Mouse (Mus musculus) lung, embryonic 14.5 days (tissue): ENCODE measurements around the gene Rnf43. TPM values are rescaled to one million over a fixed set of nuclear protein-coding genes. Genes with fewer than 3 reads are reported as not detected.

Experiments used
- ATAC-seq: fragments of 200-750 bp; cut with Nextera tagmentation; 2 replicates; pipeline ENCODE4 v1.8.0; 2017; ENCODE audit warnings: mild to moderate bottlenecking, moderate TSS enrichment, moderate library complexity; ENCODE audit not compliant: insufficient read depth
- DNase-seq: peaks from one replicate; pipeline ENCODE4 v3.0.0-alpha.2; 2015
- H3K27ac ChIP-seq: fragments of 300-500 bp; sonication (generic); 2 replicates; pipeline ENCODE4 v1.5.1; 2014; ENCODE audit warnings: low read depth, mild to moderate bottlenecking, moderate library complexity
- H3K27me3 ChIP-seq: fragments of 300-500 bp; sonication (generic); 2 replicates; pipeline ENCODE4 v1.6.1; 2014; ENCODE audit warnings: low read length, control low read depth; ENCODE audit not compliant: insufficient read depth
- H3K36me3 ChIP-seq: fragments of 300-500 bp; sonication (generic); 2 replicates; pipeline ENCODE4 v1.6.1; 2014; ENCODE audit warnings: control low read depth; ENCODE audit not compliant: insufficient read depth
- H3K4me1 ChIP-seq: fragments of 300-500 bp; sonication (generic); 2 replicates; pipeline ENCODE4 v1.6.1; 2014; ENCODE audit warnings: antibody characterized with exemption, control low read depth; ENCODE audit not compliant: insufficient read depth
- H3K4me2 ChIP-seq: fragments of 300-500 bp; sonication (generic); 2 replicates; pipeline ENCODE4 v1.6.1; 2014; ENCODE audit warnings: mild to moderate bottlenecking
- H3K4me3 ChIP-seq: fragments of 300-500 bp; sonication (generic); 2 replicates; pipeline ENCODE4 v1.5.1; 2014; ENCODE audit warnings: low read depth, low read length
- H3K9ac ChIP-seq: fragments of 300-500 bp; sonication (generic); 2 replicates; pipeline ENCODE4 v1.6.1; 2014
- H3K9me3 ChIP-seq: fragments of 300-500 bp; sonication (generic); 2 replicates; pipeline ENCODE4 v1.6.1; 2016; ENCODE audit warnings: low read depth, low read length, control low read depth
- CTCF ChIP-seq: IDR thresholded peaks from 2 replicates; pipeline ENCODE4 v1.5.1; 2016; ENCODE audit warnings: antibody characterized with exemption, low read depth
- WGBS: fragments of 180-500 bp; shearing (Covaris S2); extraction: QIAGEN DNeasy Blood & Tissue Kit; methylation state at CpG from one replicate; pipeline ENCODE4 v1.1.7; 2014; 5-methylcytosine and 5-hydroxymethylcytosine counted together
- polyA plus RNA-seq: library from polyadenylated mRNA; unstranded; fragments of >200 nt; fragmentation: Nextera tagmentation; extraction: Ambion mirVana; gene quantifications from 2 replicates; pipeline ENCODE4 v1.2.1, GENCODE M21; 2014

The Rnf43 gene
- polyA plus RNA-seq, 1 experiment from 2014 or later, result 21.5 TPM

DNA sequence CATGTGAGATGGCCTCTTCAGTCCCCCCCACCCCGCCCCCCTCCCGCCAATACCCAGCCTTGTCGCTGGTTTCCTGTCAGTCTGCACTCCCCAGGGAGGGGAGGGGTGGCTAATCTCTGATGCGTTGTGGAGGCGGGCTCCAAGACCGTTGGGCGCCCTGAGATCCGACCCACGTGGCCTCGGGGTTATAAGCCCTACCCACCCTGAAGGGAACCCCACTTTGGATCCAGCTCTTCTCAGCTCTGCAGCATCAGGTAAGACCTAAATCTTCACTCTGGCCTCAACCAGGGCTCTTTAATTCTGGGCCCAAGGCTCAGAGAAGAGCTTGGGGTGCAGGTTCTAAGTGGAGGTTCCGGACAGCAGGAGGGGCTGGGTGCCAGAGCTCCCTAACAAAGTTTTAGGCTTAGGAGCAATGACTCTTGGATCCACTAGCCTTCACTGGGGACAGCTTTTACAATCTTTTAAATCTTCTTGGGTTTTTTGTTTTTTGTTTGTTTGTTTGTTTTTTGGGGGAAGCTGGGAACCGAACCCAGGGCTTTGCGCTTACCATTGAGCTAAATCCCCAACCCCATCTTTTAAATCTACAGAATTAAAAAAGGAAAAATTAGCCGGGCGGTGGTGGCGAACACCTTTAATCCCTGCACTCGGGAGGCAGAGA is 93.0 kb downstream of the Rnf43 start:
- peak; percentile 27 for DNase-seq
- Histone ChIP-seq H3K9ac (peak overlapping the region; percentile 9; the same call in 1 of the 2 replicates), H3K27ac (no peak overlapping the region), H3K4me1 (no peaks in the 10 kb centered on the region), H3K27me3 (peaks cover 12% of the 10 kb centered on the region), H3K36me3 (no peaks in the 10 kb centered on the region), H3K4me3 (peak overlapping the region; percentile 19; the same call in 1 of the 2 replicates), H3K9me3 (no peaks in the 10 kb centered on the region), H3K4me2 (no peak overlapping the region; the same call in 1 of the 2 replicates)
- whole genome bisulfite sequencing, result 65% methylated on average over 17 of the region's 17 CpGs
- peak; percentile 64 for ATAC-seq
- TF ChIP-seq CTCF, result no peak

DNA sequence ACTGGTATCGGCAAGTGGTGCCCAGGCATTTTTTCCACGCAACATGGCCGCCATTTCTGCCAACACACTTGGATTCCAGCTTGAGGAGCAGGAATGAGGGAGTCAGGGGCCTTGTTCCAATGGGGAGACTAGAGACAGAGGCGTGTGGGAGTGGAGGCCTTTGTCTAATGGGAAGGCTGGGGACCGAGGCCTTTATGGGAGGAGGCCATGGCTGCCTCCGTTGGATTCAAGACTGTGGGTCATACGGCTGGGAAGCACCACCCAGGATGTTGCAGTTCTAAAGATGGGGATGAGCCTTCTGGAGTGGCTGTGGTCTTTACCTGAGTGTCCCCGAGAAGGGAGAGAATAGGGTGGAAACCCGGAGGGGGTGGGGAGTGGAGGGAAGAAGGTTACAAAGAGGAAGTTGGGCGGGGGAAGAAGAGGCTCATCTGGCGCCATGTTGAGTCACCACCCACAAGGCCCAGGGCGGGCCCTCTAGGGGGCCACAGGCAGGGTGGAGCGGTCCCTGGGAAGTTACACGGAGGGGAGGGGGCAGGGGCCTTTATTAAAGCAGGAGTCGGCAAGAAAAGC is 93.8 kb downstream of the Rnf43 start:
- 85% methylated on average over 15 of the region's 15 CpGs for whole genome bisulfite sequencing
- Histone ChIP-seq H3K4me2 (no peak overlapping the region), H3K27ac (peak overlapping the region; percentile 40; the same call in 1 of the 2 replicates), H3K27me3 (peaks cover 20% of the 10 kb centered on the region), H3K9me3 (no peaks in the 10 kb centered on the region), H3K4me1 (no peaks in the 10 kb centered on the region), H3K36me3 (no peaks in the 10 kb centered on the region), H3K9ac (no peak overlapping the region), H3K4me3 (peak overlapping the region; percentile 19; the same call in 1 of the 2 replicates)
- ATAC-seq, result no peak
- no peak for DNase-seq
- no peak for TF ChIP-seq CTCF

DNA sequence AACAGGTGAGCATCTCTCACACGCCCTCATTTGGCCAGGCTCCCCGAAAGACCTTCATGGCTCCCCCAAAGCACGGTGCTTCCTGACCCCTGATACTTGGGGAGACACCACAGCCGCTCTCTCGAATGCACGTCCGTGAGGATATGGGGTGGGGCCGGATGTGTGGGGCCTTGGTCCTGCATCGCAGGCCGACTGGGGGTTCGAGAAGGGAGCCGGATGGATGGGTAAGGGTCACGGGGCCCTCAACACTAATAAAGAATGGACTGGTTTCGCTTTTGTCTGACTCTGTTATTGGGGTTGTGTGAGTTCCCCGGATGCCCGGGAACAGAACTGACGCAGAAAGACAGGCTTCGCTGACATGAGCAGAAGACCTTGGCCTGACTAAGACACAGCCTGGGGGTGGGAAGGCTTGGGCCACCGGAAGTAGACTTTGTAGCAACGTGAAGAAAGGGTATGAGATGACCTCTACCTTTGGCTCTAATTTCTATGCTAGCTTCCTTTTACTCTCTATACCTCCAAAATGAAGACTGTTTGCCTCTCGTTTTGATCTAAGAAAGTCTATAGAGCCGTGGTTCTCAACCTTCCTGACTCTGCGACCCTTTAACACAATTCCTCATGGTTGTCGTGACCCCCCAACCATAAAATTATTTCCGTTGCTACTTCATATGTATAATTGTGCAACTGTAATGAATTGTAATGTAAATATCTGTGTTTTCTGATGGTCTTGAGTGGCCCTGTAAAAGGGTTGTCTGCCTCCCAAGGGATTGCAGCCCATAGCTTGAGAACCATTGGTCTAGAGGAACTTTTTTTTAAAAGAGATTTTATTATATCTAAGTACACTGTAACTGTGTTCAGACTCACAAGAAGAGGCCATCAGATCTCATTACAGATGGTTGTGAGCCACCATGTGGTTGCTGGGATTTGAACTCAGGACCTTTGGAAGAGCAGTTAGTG is 94.8 kb downstream of the Rnf43 start:
- Histone ChIP-seq H3K4me2 (peak overlapping the region; percentile 4; the same call in 1 of the 2 replicates), H3K36me3 (no peaks in the 10 kb centered on the region), H3K4me3 (peak overlapping the region; percentile 19; the same call in 1 of the 2 replicates), H3K27me3 (peaks cover 30% of the 10 kb centered on the region), H3K9me3 (no peaks in the 10 kb centered on the region), H3K4me1 (no peaks in the 10 kb centered on the region), H3K9ac (no peak overlapping the region), H3K27ac (no peak overlapping the region; the same call in 1 of the 2 replicates)
- ATAC-seq, result no peak
- TF ChIP-seq CTCF, result no peak
- 83% methylated on average over 25 of the region's 25 CpGs for whole genome bisulfite sequencing
- DNase-seq, result no peak

DNA sequence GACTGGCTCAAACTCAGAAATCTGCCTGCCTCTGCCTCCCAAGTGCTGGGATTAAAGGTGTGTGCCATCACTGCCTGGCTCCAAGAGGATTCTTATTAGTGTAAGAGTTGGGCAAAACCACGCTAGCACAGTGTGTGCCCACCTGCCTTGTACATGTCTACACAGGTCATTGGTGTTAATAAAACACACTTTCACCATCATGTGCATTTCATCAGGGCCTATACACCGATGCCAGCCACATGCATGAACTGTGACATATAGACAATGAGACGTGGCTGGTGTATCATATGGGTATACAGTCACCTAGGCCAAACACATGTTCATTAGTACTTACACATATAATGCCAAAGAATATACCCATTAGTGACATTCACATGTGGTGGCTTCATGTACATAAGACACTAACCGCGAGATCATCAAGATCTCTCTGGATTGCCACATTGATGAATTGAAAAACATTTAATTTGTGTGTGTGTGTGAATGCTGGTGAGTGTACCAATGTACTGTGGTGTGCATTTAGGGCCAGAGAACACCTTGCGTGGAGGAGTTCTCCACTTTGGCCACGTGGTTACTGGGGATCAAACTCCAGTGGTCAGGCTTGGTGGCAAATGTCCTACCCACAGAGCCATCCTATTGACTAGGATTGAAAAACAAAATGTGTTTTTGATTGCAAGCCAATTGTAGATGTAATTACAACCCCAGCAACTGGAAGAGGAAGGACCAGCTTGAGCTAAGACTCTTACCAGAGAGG is 95.8 kb downstream of the Rnf43 start:
- H3K4me2 ChIP-seq, result no peak overlapping the region
- no peak for TF ChIP-seq CTCF
- no peak overlapping the region for H3K9ac ChIP-seq
- H3K27ac ChIP-seq, result no peak overlapping the region
- no peaks in the 10 kb centered on the region for H3K36me3 ChIP-seq
- 77% methylated on average over 7 of the region's 7 CpGs for WGBS
- ATAC-seq (no peak), DNase-seq (no peak)
- H3K4me3 ChIP-seq, result no peak overlapping the region
- H3K27me3 ChIP-seq, result peaks cover 40% of the 10 kb centered on the region
- no peaks in the 10 kb centered on the region for H3K4me1 ChIP-seq
- no peaks in the 10 kb centered on the region for H3K9me3 ChIP-seq

DNA sequence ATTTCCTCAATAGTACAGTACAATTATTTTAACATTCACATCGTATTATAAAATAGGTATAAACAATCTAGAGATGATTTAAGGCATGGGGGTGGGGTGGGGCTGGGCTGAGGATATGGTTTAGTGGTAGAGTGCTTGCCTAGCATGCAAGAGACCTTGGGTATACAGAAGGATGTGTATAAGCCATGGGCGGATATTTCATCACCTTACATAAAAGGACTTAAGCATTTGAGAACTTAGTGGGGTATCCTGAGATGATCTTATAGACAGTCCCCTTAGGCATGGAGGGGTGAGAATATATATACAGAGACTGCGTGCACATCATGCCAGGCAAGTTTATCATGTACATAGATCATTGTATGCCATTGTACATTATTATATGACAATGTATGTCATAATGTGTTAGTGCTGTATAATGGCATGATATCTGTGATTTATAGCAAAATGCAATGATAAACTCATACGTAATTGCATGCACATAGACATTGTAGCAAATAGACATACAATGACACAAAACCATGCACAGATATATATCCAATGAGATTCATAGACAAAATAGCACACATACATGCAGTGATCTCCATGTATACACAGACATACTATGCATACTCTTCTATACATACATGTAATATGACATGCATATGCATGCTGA is 96.6 kb downstream of the Rnf43 start:
- no peak for TF ChIP-seq CTCF
- no peak for ATAC-seq
- Histone ChIP-seq H3K4me1 (0 out of 2 replicates have a peak, but pooled peaks cover 4% of the 10 kb centered on the region), H3K9me3 (no peaks in the 10 kb centered on the region), H3K4me2 (no peak overlapping the region), H3K36me3 (no peaks in the 10 kb centered on the region), H3K27me3 (peaks cover 48% of the 10 kb centered on the region), H3K9ac (no peak overlapping the region), H3K4me3 (no peak overlapping the region), H3K27ac (no peak overlapping the region)
- WGBS, result 58% methylated on average over 4 of the region's 4 CpGs
- no peak for DNase-seq

GRCm38 (mm10) chr11:87759609-87760005 is 97.1 kb downstream of the Rnf43 start:
- ATAC-seq, result no peak
- TF ChIP-seq CTCF, result peak; percentile 31; the same call in 1 of the 2 replicates
- Histone ChIP-seq H3K4me1 (0 out of 2 replicates have a peak, but pooled peaks cover 4% of the 10 kb centered on the region), H3K36me3 (no peaks in the 10 kb centered on the region), H3K9me3 (no peaks in the 10 kb centered on the region), H3K4me2 (no peak overlapping the region), H3K9ac (no peak overlapping the region), H3K4me3 (no peak overlapping the region), H3K27ac (no peak overlapping the region), H3K27me3 (peaks cover 53% of the 10 kb centered on the region)
- DNase-seq, result peak; percentile 11
- WGBS, result 3% methylated on average over 3 of the region's 3 CpGs
